Mouse (Mus musculus) layer of hippocampus, adult 2 months (tissue): Measurements from ENCODE around the gene Cct4. TPM values are rescaled to one million over a fixed set of nuclear protein-coding genes. Genes with fewer than 3 reads are reported as not detected.
A peak's percentile ranks its signal among the peaks of the same experiment; 100 is the strongest.

ENCODE experiments used
- DNase-seq, 2 experiments: peaks; one replicate each; pipeline ENCODE4 v3.0.0; 2022; ENCODE audit warnings: low spot score in 2 of 2
- H3K27ac ChIP-seq: fragments of 200-600 bp; 2 replicates; pipeline ENCODE4 v1.8.1; 2022
- H3K4me3 ChIP-seq: fragments of 200-600 bp; 2 replicates; pipeline ENCODE4 v1.8.1; 2022; ENCODE audit warnings: mild to moderate bottlenecking
- CTCF ChIP-seq: fragments of 200-600 bp; conservative IDR thresholded peaks from 2 replicates; pipeline ENCODE4 v1.8.1; 2022; ENCODE audit warnings: antibody characterized with exemption, mild to moderate bottlenecking, moderate library complexity
- long read RNA-seq, 2 experiments: library from polyadenylated mRNA; stranded (forward); transcript quantifications; one replicate each; pipeline ENCODE4 v2.0.0; 2021; ENCODE audit warnings: borderline mapping rate in 2 of 2
- total RNA-seq, 2 experiments: library from RNA; stranded (reverse); gene quantifications; 2 replicates each; pipeline ENCODE4 v1.2.3; 2021

Cct4 gene
- 100 to 1,000 TPM; 100 TPM for total RNA-seq
- long read RNA-seq, experiment 1, transcript Cct4-204 (14 exons, 2,484 nt) = major isoform, 90 of 96 reads
- long read RNA-seq, experiment 1, partial matches to known transcripts = 2 of 96 reads
- long read RNA-seq, experiment 1, other reads (novel, unspliced or antisense) = 4 of 96 reads
- long read RNA-seq, experiment 2, transcript Cct4-204 (14 exons, 2,484 nt) = major isoform, 135 of 150 reads
- long read RNA-seq, experiment 2, partial matches to known transcripts = 2 of 150 reads
- long read RNA-seq, experiment 2, other reads (novel, unspliced or antisense) = 13 of 150 reads

- peak; percentile 92 to 94 for DNase-seq
- no peak for TF ChIP-seq CTCF
- H3K27ac ChIP-seq = peak within 1 kb of the TSS; percentile 92
- peak within 1 kb of the TSS; percentile 69 for H3K4me3 ChIP-seq
Observed at GRCm38 (mm10) chr11:22990393-22991126, at the start of gene Cct4. Gene Cct4 (plus strand): TSS chr11:22990519.

GRCm38 (mm10) chr11:22949101-22949500 is 41.2 kb upstream of the Cct4 start:
- no peak overlapping the region for H3K4me3 ChIP-seq
- TF ChIP-seq CTCF = no peak
- no peak overlapping the region for H3K27ac ChIP-seq
- no peak for DNase-seq

- Histone ChIP-seq H3K27ac (no peak overlapping the region), H3K4me3 (no peak overlapping the region)
- peak; percentile 41 for TF ChIP-seq CTCF
- no peak for DNase-seq
Observed at GRCm38 (mm10) chr11:22950131-22950530, 40.2 kb upstream of the Cct4 start.

- no peak overlapping the region for H3K4me3 ChIP-seq
- DNase-seq = no peak
- TF ChIP-seq CTCF = no peak
Observed at GRCm38 (mm10) chr11:22952668-22953067, 37.7 kb upstream of the Cct4 start.

GRCm38 (mm10) chr11:22956346-22956745 is 34.0 kb upstream of the Cct4 start:
- Histone ChIP-seq H3K27ac (no peak overlapping the region), H3K4me3 (no peak overlapping the region)
- no peak for TF ChIP-seq CTCF
- no peak for DNase-seq

More at GRCm38 (mm10) chr11:22952668-22953067, 37.7 kb upstream of the Cct4 start:
- no peak overlapping the region for H3K27ac ChIP-seq

- Histone ChIP-seq H3K27ac (no peak overlapping the region), H3K4me3 (no peak overlapping the region)
- peak; percentile 76 for TF ChIP-seq CTCF
- DNase-seq = peak in 1 of 2 experiments; percentile 46
Observed at GRCm38 (mm10) chr11:22956830-22957229, 33.5 kb upstream of the Cct4 start.

- DNase-seq = no peak
- peak; percentile 80 for TF ChIP-seq CTCF
- no peak overlapping the region for H3K27ac ChIP-seq
- H3K4me3 ChIP-seq = no peak overlapping the region
Observed at GRCm38 (mm10) chr11:22957791-22958374, 32.4 kb upstream of the Cct4 start.

GRCm38 (mm10) chr11:22962101-22962500 is 28.2 kb upstream of the Cct4 start:
- DNase-seq = no peak
- Histone ChIP-seq H3K4me3 (no peak overlapping the region), H3K27ac (no peak overlapping the region)
- no peak for TF ChIP-seq CTCF

GRCm38 (mm10) chr11:22964401-22964800 is 25.9 kb upstream of the Cct4 start:
- no peak for TF ChIP-seq CTCF
- H3K27ac ChIP-seq = peak overlapping the region; percentile 61
- H3K4me3 ChIP-seq = no peak overlapping the region
- no peak for DNase-seq

- no peak for DNase-seq
- Histone ChIP-seq H3K4me3 (no peak overlapping the region), H3K27ac (peak overlapping the region; percentile 40; the same call in 1 of the 2 replicates)
- TF ChIP-seq CTCF = peak; percentile 79
Observed at GRCm38 (mm10) chr11:22965503-22965902, 24.8 kb upstream of the Cct4 start.

GRCm38 (mm10) chr11:22969486-22969885 is 20.8 kb upstream of the Cct4 start:
- TF ChIP-seq CTCF = peak; percentile 85
- Histone ChIP-seq H3K27ac (no peak overlapping the region), H3K4me3 (no peak overlapping the region)
- DNase-seq = no peak

- no peak for TF ChIP-seq CTCF
- Histone ChIP-seq H3K27ac (no peak overlapping the region), H3K4me3 (no peak overlapping the region)
- DNase-seq = no peak
Observed at GRCm38 (mm10) chr11:22970546-22970945, 19.8 kb upstream of the Cct4 start.
